Mouse (Mus musculus): Measurements from ENCODE around the gene Gnaq.

DNA sequence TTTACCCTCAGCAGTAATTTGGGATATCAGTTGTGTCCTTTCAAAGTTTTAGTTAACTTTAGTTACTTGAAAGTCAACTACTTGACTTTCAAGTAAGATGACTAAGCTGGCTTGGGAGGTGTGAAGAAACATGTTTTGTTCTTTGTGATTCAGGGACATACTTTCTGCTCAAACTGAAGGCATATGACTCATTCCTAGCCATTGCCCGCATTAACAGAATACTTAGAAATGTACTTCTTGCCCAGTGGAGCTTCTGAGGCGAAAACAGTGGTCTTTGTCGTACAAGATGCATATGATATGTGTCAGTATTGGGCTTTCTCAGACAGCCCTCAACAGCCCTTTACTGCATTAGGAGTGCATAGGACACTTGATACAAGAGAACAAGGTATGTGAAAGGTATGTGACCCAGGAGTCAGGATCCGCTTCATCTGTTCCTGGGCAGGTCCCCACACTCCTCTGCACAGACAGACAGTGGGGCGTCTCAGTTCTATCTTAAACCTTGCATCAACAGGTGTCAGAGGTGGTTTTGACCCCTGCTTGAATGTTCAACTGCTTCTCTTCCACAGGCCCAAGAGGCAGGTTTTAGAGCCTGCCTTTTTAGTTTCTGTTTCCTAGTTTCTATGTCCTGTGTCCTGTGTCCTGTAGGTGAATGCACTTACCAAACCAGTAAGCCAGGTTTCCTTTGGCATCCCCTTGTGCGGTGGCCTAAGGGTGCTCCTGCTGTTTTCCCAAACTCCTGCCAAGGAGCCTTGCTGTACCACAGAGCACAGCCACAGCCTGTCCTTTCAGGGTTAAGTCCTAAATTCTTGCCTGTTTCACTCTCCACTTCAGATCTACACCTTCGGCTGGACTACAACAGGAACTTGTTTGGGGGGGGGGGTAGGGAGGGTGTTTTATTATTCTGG lies 72.4 kb downstream of the Gnaq start:
- TF ChIP-seq CTCF (IDR thresholded peaks at IDR 0.05; ENCODE audit: insufficient read depth, low read length) (no peak), POLR2A (IDR thresholded peaks at IDR 0.05; ENCODE audit: borderline replicate concordance, extremely low read depth, low read depth, low read length) (no peak)

Data from lung, adult 2 months (tissue).